Mouse (Mus musculus): ENCODE data around the gene Ndufb7. TPM values are rescaled to one million over a fixed set of nuclear protein-coding genes. Genes with fewer than 3 reads are reported as not detected.

Gene Ndufb7
- 232 TPM for polyA plus RNA-seq (2017; shearing (Covaris generic))

DNA sequence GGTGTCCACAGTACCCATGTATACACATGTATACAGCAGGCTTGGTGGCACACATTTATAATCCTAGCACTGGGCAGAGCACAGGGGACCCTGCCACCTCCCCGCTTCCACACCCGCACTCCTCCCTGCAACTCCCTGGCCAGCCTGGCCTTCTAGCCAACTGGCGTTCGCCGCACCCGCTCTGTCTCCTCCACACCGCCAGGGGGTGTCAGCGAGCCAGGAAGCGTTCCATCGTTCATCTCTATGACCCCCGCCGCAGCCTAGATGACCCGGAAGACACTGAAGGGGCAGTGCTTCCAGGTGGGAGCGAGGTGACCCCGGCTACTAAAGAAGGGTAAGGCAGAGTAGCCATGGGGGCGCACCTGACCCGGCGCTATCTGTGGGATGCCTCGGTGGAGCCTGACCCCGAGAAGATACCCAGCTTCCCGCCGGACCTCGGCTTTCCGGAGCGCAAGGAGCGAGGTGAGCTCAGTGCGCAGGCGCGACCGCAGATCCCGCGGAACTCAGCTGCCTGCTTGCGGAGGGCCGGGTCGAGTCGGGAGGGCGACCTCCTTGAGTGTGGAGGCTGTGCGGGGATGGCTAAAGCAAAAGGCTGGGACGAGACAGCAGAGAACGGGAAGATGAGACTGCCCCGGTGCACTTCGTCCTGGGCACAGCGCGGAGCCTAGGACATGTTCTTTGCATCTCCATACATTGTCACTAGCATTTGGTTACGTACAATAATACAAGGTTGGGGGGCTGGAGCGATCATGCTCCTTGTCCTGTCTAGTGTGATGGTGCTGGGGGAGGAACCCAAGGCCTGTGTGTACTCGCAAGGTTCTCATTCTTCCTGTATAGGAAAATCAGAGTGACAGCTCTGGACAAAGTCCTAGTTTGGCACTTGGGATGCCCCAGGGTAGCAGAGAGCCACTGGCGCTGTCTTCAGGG lies at the start of gene Ndufb7:
Gene Ndufb7 (plus strand): TSS at position 203 of the 927 bp plus-strand sequence.

GRCm38 (mm10) chr8:83535736-83536135 lies 30.7 kb upstream of the Ndufb7 start, which contains the start of gene Olfr370:
Gene Olfr370, plus strand, starts transcription at chr8:83535780.

DNA sequence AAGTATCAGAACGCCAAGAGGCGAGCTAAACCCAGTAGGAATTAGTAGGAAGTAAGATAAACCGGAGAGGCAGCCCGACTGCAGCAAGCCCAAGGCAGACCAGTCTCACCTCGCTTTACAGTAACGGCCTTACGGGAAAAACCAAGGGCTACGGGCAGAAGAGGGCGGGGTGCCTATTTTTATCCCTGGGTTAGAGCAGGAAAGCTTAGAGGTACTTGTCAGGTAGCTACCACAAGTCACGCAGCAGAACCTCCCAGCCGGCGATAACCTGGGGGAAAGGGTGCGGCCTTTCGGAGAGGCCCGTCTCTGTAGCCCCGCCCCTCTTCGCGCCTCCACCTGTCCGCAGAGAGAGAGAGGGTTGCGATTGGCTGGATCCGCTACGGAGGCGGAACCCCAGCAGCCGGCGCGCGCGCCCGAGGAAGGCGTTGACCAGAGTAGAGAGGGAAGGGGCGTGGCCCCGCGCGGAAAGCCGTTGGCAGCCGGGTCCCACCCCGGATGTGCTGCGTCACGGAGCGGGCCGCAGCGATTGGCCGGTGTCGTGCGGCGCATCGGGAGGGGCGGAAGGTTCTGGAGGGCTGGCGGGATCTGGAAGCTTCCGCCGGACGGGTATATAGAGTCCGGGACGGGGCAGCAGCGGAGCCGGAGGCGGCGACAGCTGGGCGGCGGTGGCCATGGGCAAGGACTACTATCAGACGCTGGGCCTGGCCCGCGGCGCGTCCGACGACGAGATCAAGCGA lies 41.4 kb downstream of the Ndufb7 start, which contains the start of the genes Tecr and Dnajb1:
Gene Tecr (minus strand): TSS at position 311 of the 737 bp plus-strand sequence.
Gene Dnajb1 (plus strand): TSS at position 533 of the 737 bp plus-strand sequence.

Other genes with a start within 250 kb of the Ndufb7 start
- 10.5 TPM for gene Elmod2, start 234.2 kb upstream of the Ndufb7 start, polyA plus RNA-seq (2017; shearing (Covaris generic))
- not detected for gene Mgat4d, start 218.2 kb upstream of the Ndufb7 start, polyA plus RNA-seq (2017; shearing (Covaris generic))
- gene Clgn, start 176.8 kb upstream of the Ndufb7 start, polyA plus RNA-seq (2017; shearing (Covaris generic)) = not detected
- gene Scoc, start 108.3 kb upstream of the Ndufb7 start, polyA plus RNA-seq (2017; shearing (Covaris generic)) = 29.7 TPM
- 0.05 TPM for gene Olfr370, start 30.9 kb upstream of the Ndufb7 start, polyA plus RNA-seq (2017; shearing (Covaris generic))
- 417 TPM for gene Tecr, start 41.3 kb downstream of the Ndufb7 start, polyA plus RNA-seq (2017; shearing (Covaris generic))
- gene Dnajb1, start 41.5 kb downstream of the Ndufb7 start, polyA plus RNA-seq (2017; shearing (Covaris generic)) = 74.2 TPM
- 59.2 TPM for gene Gipc1, start 86.0 kb downstream of the Ndufb7 start, polyA plus RNA-seq (2017; shearing (Covaris generic))
- gene Ptger1, start 100.0 kb downstream of the Ndufb7 start, polyA plus RNA-seq (2017; shearing (Covaris generic)) = 2.7 TPM
- 210 TPM for gene Pkn1, start 132.5 kb downstream of the Ndufb7 start, polyA plus RNA-seq (2017; shearing (Covaris generic))
- gene Ddx39, start 148.5 kb downstream of the Ndufb7 start, polyA plus RNA-seq (2017; shearing (Covaris generic)) = 197 TPM
- gene Adgre5, start 174.7 kb downstream of the Ndufb7 start, polyA plus RNA-seq (2017; shearing (Covaris generic)) = 485 TPM